Mouse (Mus musculus) CD4-positive, CD25-positive, alpha-beta regulatory T cell, adult 9 weeks (primary cell): ENCODE data around the gene Krtap1-4. TPM values are rescaled to one million over a fixed set of nuclear protein-coding genes. Genes with fewer than 3 reads are reported as not detected.

Experiments
- polyA plus RNA-seq: library from polyadenylated mRNA; unstranded; fragments of 100-300 nt; shearing (Covaris generic); gene quantifications from one replicate; pipeline ENCODE4 v1.2.1, GENCODE M21; 2017

Krtap1-4 gene
- not detected for polyA plus RNA-seq

GRCm38 (mm10) chr11:99583245-99583704 lies at the start of gene Krtap1-4:
TSS of gene Krtap1-4 (minus strand) at chr11:99583654.

GRCm38 (mm10) chr11:99628138-99628537 lies 44.7 kb upstream of the Krtap1-4 start, which contains the start of gene Krtap4-1:
TSS of gene Krtap4-1 (minus strand) at chr11:99628238.

GRCm38 (mm10) chr11:99620335-99620734 lies 36.9 kb upstream of the Krtap1-4 start, which contains the start of gene Gm11562:
TSS of gene Gm11562 (minus strand) at chr11:99620435.

GRCm38 (mm10) chr11:99614796-99615363 lies 31.4 kb upstream of the Krtap1-4 start, which contains the start of gene Krtap2-4:
TSS of gene Krtap2-4 (minus strand) at chr11:99614846.

GRCm38 (mm10) chr11:99610089-99610488 lies 26.6 kb upstream of the Krtap1-4 start, which contains the start of gene Gm11937:
TSS of gene Gm11937 (minus strand) at chr11:99610189.

GRCm38 (mm10) chr11:99603208-99603607 lies 19.8 kb upstream of the Krtap1-4 start, which contains the start of gene Gm11938:
TSS of gene Gm11938 (minus strand) at chr11:99603308.

GRCm38 (mm10) chr11:99597742-99598141 lies 14.3 kb upstream of the Krtap1-4 start, which contains the start of gene Krtap9-3:
TSS of gene Krtap9-3 (minus strand) at chr11:99598105.

GRCm38 (mm10) chr11:99590981-99591380 lies 7.5 kb upstream of the Krtap1-4 start, which contains the start of gene Krtap1-3:
TSS of gene Krtap1-3 (minus strand) at chr11:99591339.

GRCm38 (mm10) chr11:99580636-99581035 lies 2.8 kb downstream of the Krtap1-4 start, which contains the start of gene Krtap1-5:
TSS of gene Krtap1-5 (minus strand) at chr11:99581016.

GRCm38 (mm10) chr11:99566530-99566929 lies 16.9 kb downstream of the Krtap1-4 start, which contains the start of gene Krtap3-1:
TSS of gene Krtap3-1 (minus strand) at chr11:99566630.

GRCm38 (mm10) chr11:99559366-99559765 lies 24.1 kb downstream of the Krtap1-4 start, which contains the start of gene Gm11939:
TSS of gene Gm11939 (minus strand) at chr11:99559466.

GRCm38 (mm10) chr11:99556753-99557152 lies 26.7 kb downstream of the Krtap1-4 start, which contains the start of gene Krtap3-2:
TSS of gene Krtap3-2 (minus strand) at chr11:99556853.

GRCm38 (mm10) chr11:99550765-99551164 lies 32.7 kb downstream of the Krtap1-4 start, which contains the start of gene Krtap3-3:
TSS of gene Krtap3-3 (minus strand) at chr11:99550865.

Other genes with a start within 250 kb of the Krtap1-4 start
- not detected for gene Krt26, start 245.7 kb downstream of the Krtap1-4 start, polyA plus RNA-seq
- gene Krt27, start 232.6 kb downstream of the Krtap1-4 start, polyA plus RNA-seq = not detected
- not detected for gene Krt28, start 208.8 kb downstream of the Krtap1-4 start, polyA plus RNA-seq
- gene Krt10, start 194.3 kb downstream of the Krtap1-4 start, polyA plus RNA-seq = 18.4 TPM
- not detected for gene Krt12, start 161.4 kb downstream of the Krtap1-4 start, polyA plus RNA-seq
- gene Krt20, start 145.5 kb downstream of the Krtap1-4 start, polyA plus RNA-seq = not detected
- not detected for gene Krt23, start 90.5 kb downstream of the Krtap1-4 start, polyA plus RNA-seq
- not detected for gene Krt39, start 62.3 kb downstream of the Krtap1-4 start, polyA plus RNA-seq
- not detected for gene Krt40, start 40.5 kb downstream of the Krtap1-4 start, polyA plus RNA-seq
- gene Krtap3-3, start 32.8 kb downstream of the Krtap1-4 start, polyA plus RNA-seq = not detected
- not detected for gene Krtap3-2, start 26.8 kb downstream of the Krtap1-4 start, polyA plus RNA-seq
- gene Gm11939, start 24.2 kb downstream of the Krtap1-4 start, polyA plus RNA-seq = not detected
- not detected for gene Krtap3-1, start 17.0 kb downstream of the Krtap1-4 start, polyA plus RNA-seq
- not detected for gene Krtap1-5, start 2.6 kb downstream of the Krtap1-4 start, polyA plus RNA-seq
- gene Krtap1-3, start 7.7 kb upstream of the Krtap1-4 start, polyA plus RNA-seq = not detected
- not detected for gene Krtap9-3, start 14.5 kb upstream of the Krtap1-4 start, polyA plus RNA-seq
- gene Gm11938, start 19.7 kb upstream of the Krtap1-4 start, polyA plus RNA-seq = not detected
- not detected for gene Gm11937, start 26.5 kb upstream of the Krtap1-4 start, polyA plus RNA-seq
- not detected for gene Krtap2-4, start 31.2 kb upstream of the Krtap1-4 start, polyA plus RNA-seq
- gene Gm11562, start 36.8 kb upstream of the Krtap1-4 start, polyA plus RNA-seq = not detected
- not detected for gene Krtap4-1, start 44.6 kb upstream of the Krtap1-4 start, polyA plus RNA-seq
- not detected for gene Krtap4-2, start 51.4 kb upstream of the Krtap1-4 start, polyA plus RNA-seq
- gene Krtap4-7, start 60.4 kb upstream of the Krtap1-4 start, polyA plus RNA-seq = not detected
- gene Gm11555, start 66.6 kb upstream of the Krtap1-4 start, polyA plus RNA-seq = not detected
- gene Gm11563, start 75.3 kb upstream of the Krtap1-4 start, polyA plus RNA-seq = not detected
- gene Krtap4-6, start 82.3 kb upstream of the Krtap1-4 start, polyA plus RNA-seq = not detected
- not detected for gene Gm14190, start 107.1 kb upstream of the Krtap1-4 start, polyA plus RNA-seq
- gene Gm14180, start 150.6 kb upstream of the Krtap1-4 start, polyA plus RNA-seq = not detected
- not detected for gene Gm11595, start 189.3 kb upstream of the Krtap1-4 start, polyA plus RNA-seq
- gene Krtap4-8, start 197.1 kb upstream of the Krtap1-4 start, polyA plus RNA-seq = not detected
- gene Krtap4-9, start 201.5 kb upstream of the Krtap1-4 start, polyA plus RNA-seq = not detected
- not detected for gene Gm11596, start 209.8 kb upstream of the Krtap1-4 start, polyA plus RNA-seq
- gene Gm11569, start 215.3 kb upstream of the Krtap1-4 start, polyA plus RNA-seq = not detected
- not detected for gene Gm11554, start 220.8 kb upstream of the Krtap1-4 start, polyA plus RNA-seq
- gene Krtap4-13, start 226.2 kb upstream of the Krtap1-4 start, polyA plus RNA-seq = not detected
- not detected for gene Gm11564, start 232.0 kb upstream of the Krtap1-4 start, polyA plus RNA-seq